Mouse (Mus musculus): ENCODE measurements at regions not wholly inside any gene's neighbourhood (a gene's known extent, or its start where the extent isn't known, plus 50 kb on each side); places are given as distances from the start of the nearest gene placed in this dataset.

- TF ChIP-seq MYOD1 (IDR thresholded peaks at IDR 0.05; ENCODE audit: control insufficient read depth, insufficient read length, low read depth) (no peak), MAX (IDR thresholded peaks at IDR 0.05) (no peak), CTCF (IDR thresholded peaks at IDR 0.05; ENCODE audit: control insufficient read depth, insufficient read depth, insufficient read length) (no peak)
Observed at GRCm38 (mm10) chr3:102663711-102664110, 70.6 kb upstream of the Tspan2 start.
